Mouse (Mus musculus) erythroblast, embryonic 14.5 days (primary cell): ENCODE measurements around the gene Minos1. TPM values are rescaled to one million over a fixed set of nuclear protein-coding genes. Genes with fewer than 3 reads are reported as not detected.

Experiments used
- H3K27me3 ChIP-seq: 2 replicates; pipeline ENCODE4 v1.6.1; 2012; ENCODE audit warnings: inconsistent platforms; ENCODE audit not compliant: control insufficient read depth
- H3K36me3 ChIP-seq: 2 replicates; pipeline ENCODE4 v1.6.1; 2012; ENCODE audit warnings: mild to moderate bottlenecking, inconsistent platforms; ENCODE audit not compliant: control insufficient read depth
- H3K4me1 ChIP-seq: 2 replicates; pipeline ENCODE4 v1.6.1; 2012; ENCODE audit warnings: inconsistent platforms; ENCODE audit not compliant: control insufficient read depth
- H3K4me3 ChIP-seq: replicated peaks from 2 replicates; pipeline ENCODE3; 2012; ENCODE audit warnings: moderate library complexity, mild to moderate bottlenecking, inconsistent platforms
- H3K9me3 ChIP-seq: 2 replicates; pipeline ENCODE4 v1.6.1; 2012; ENCODE audit warnings: low read length, inconsistent platforms, mixed read lengths; ENCODE audit not compliant: control insufficient read depth
- GATA1 ChIP-seq: IDR thresholded peaks from 2 replicates; pipeline ENCODE4 v1.6.1; 2012; ENCODE audit warnings: low read length, inconsistent platforms, mixed read lengths
- TAL1 ChIP-seq: IDR thresholded peaks from 3 replicates; pipeline ENCODE4 v1.6.1; 2012; ENCODE audit warnings: low read length, inconsistent platforms, mixed read lengths
- polyA plus RNA-seq: library from polyadenylated mRNA; stranded (reverse); fragments of >175 nt; gene quantifications from 2 replicates; pipeline ENCODE4 v1.2.3, GENCODE M21; 2012

Minos1 gene
- polyA plus RNA-seq = 3.1 and 4.0 TPM in 2 replicates

GRCm38 (mm10) chr4:139130701-139131549, at the start of gene Minos1:
Minos1 (minus strand) TSS chr4:139131113.
- Histone ChIP-seq H3K27me3 (no peaks in the 10 kb centered on the region), H3K9me3 (peaks cover 7% of the 10 kb centered on the region), H3K36me3 (peaks cover 15% of the 10 kb centered on the region), H3K4me3 (peak within 1 kb of the TSS; percentile 90), H3K4me1 (peaks cover 38% of the 10 kb centered on the region)
- TF ChIP-seq TAL1 = no peak
- no peak for TF ChIP-seq GATA1

- no peaks in the 10 kb centered on the region for H3K27me3 ChIP-seq
- peaks cover 14% of the 10 kb centered on the region for H3K9me3 ChIP-seq
- TF ChIP-seq TAL1 (no peak), GATA1 (no peak)
- H3K4me1 ChIP-seq = peaks cover 12% of the 10 kb centered on the region
- H3K4me3 ChIP-seq = no peak overlapping the region
- no peaks in the 10 kb centered on the region for H3K36me3 ChIP-seq
Measured at GRCm38 (mm10) chr4:139179731-139180625, 49.1 kb upstream of the Minos1 start.

GRCm38 (mm10) chr4:139179218-139179617, 48.3 kb upstream of the Minos1 start:
- no peak for TF ChIP-seq GATA1
- TF ChIP-seq TAL1 = no peak
- no peaks in the 10 kb centered on the region for H3K27me3 ChIP-seq
- H3K4me3 ChIP-seq = no peak overlapping the region
- peaks cover 14% of the 10 kb centered on the region for H3K9me3 ChIP-seq
- peaks cover 12% of the 10 kb centered on the region for H3K4me1 ChIP-seq
- no peaks in the 10 kb centered on the region for H3K36me3 ChIP-seq

GRCm38 (mm10) chr4:139178377-139178776, 47.5 kb upstream of the Minos1 start:
- H3K27me3 ChIP-seq = no peaks in the 10 kb centered on the region
- H3K4me3 ChIP-seq = no peak overlapping the region
- peaks cover 12% of the 10 kb centered on the region for H3K4me1 ChIP-seq
- no peaks in the 10 kb centered on the region for H3K36me3 ChIP-seq
- no peak for TF ChIP-seq GATA1
- no peak for TF ChIP-seq TAL1
- H3K9me3 ChIP-seq = peaks cover 14% of the 10 kb centered on the region

GRCm38 (mm10) chr4:139177921-139178320, 47.0 kb upstream of the Minos1 start:
- Histone ChIP-seq H3K9me3 (peaks cover 14% of the 10 kb centered on the region), H3K36me3 (no peaks in the 10 kb centered on the region), H3K27me3 (no peaks in the 10 kb centered on the region), H3K4me1 (peaks cover 12% of the 10 kb centered on the region), H3K4me3 (no peak overlapping the region)
- TF ChIP-seq TAL1 (no peak), GATA1 (no peak)

GRCm38 (mm10) chr4:139176023-139176422, 45.1 kb upstream of the Minos1 start:
- Histone ChIP-seq H3K9me3 (peaks cover 14% of the 10 kb centered on the region), H3K36me3 (no peaks in the 10 kb centered on the region), H3K27me3 (no peaks in the 10 kb centered on the region), H3K4me3 (no peak overlapping the region), H3K4me1 (peaks cover 12% of the 10 kb centered on the region)
- TF ChIP-seq TAL1 (no peak), GATA1 (no peak)

GRCm38 (mm10) chr4:139175061-139175971, 44.4 kb upstream of the Minos1 start:
- peaks cover 10% of the 10 kb centered on the region for H3K4me1 ChIP-seq
- H3K9me3 ChIP-seq = peaks cover 14% of the 10 kb centered on the region
- no peaks in the 10 kb centered on the region for H3K36me3 ChIP-seq
- TF ChIP-seq TAL1 = no peak
- no peak for TF ChIP-seq GATA1
- H3K27me3 ChIP-seq = no peaks in the 10 kb centered on the region
- no peak overlapping the region for H3K4me3 ChIP-seq

- H3K27me3 ChIP-seq = no peaks in the 10 kb centered on the region
- no peaks in the 10 kb centered on the region for H3K4me1 ChIP-seq
- H3K36me3 ChIP-seq = no peaks in the 10 kb centered on the region
- TF ChIP-seq TAL1 (no peak), GATA1 (no peak)
- no peak overlapping the region for H3K4me3 ChIP-seq
- no peaks in the 10 kb centered on the region for H3K9me3 ChIP-seq
Measured at GRCm38 (mm10) chr4:139169748-139170279, 38.9 kb upstream of the Minos1 start.
